Mouse (Mus musculus) CH12.LX (cell line): ENCODE measurements at regions not wholly inside any gene's neighbourhood (a gene's known extent, or its start where the extent isn't known, plus 50 kb on each side); places are given as distances from the start of the nearest gene placed in this dataset.

Source experiments
- DNase-seq: peaks from one replicate; pipeline ENCODE4 v3.0.0-alpha.2; 2013; ENCODE audit errors: extremely low read depth
- H3K27ac ChIP-seq: 2 replicates; pipeline ENCODE4 v1.5.1; 2012; ENCODE audit warnings: low read depth, mild to moderate bottlenecking, control low read depth, moderate library complexity; ENCODE audit not compliant: insufficient read depth
- H3K27me3 ChIP-seq: replicated peaks from 2 replicates; pipeline ENCODE3; 2012; ENCODE audit warnings: inconsistent platforms
- H3K36me3 ChIP-seq, 2 experiments: replicated peaks in 1 of 2; 2 replicates each; pipeline versions ENCODE3 to v1.6.1; 2012; ENCODE audit warnings: inconsistent platforms in 1 of 2, low read length in 1 of 2, mild to moderate bottlenecking in 1 of 2, mixed read lengths in 1 of 2, moderate library complexity in 1 of 2; ENCODE audit not compliant: control insufficient read depth in 1 of 2, insufficient read depth in 1 of 2
- H3K4me1 ChIP-seq, 2 experiments: 2 replicates each; pipeline ENCODE4 v1.6.1; 2012; ENCODE audit warnings: inconsistent platforms in 1 of 2, moderate library complexity in 1 of 2; ENCODE audit not compliant: insufficient read depth in 2 of 2, control insufficient read depth in 1 of 2
- H3K4me2 ChIP-seq: 2 replicates; pipeline ENCODE4 v1.6.1; 2012; ENCODE audit warnings: low read depth, mild to moderate bottlenecking, control low read depth; ENCODE audit not compliant: poor library complexity, insufficient read depth, severe bottlenecking
- H3K4me3 ChIP-seq, 3 experiments: fragments of 150-350 bp in 1 of 3; sonication (generic) in 1 of 3; replicated peaks in 1 of 3; 2 replicates each; pipeline versions ENCODE3 to v1.5.1; 2011 to 2012; ENCODE audit warnings: low read depth in 2 of 3, low read length in 2 of 3, mild to moderate bottlenecking in 2 of 3, moderate library complexity in 2 of 3, control low read depth in 1 of 3, improper control_type of control experiment in 1 of 3, inconsistent platforms in 1 of 3, mixed read lengths in 1 of 3; ENCODE audit not compliant: poor library complexity in 1 of 3
- H3K79me2 ChIP-seq: replicated peaks from 2 replicates; pipeline ENCODE4 v1.6.1; 2012; ENCODE audit warnings: mild to moderate bottlenecking, moderate library complexity; ENCODE audit not compliant: control insufficient read depth, poor library complexity, insufficient read depth, severe bottlenecking; ENCODE audit errors: extremely low read depth
- H3K9ac ChIP-seq: 2 replicates; pipeline ENCODE4 v1.6.1; 2012; ENCODE audit warnings: low read depth, mild to moderate bottlenecking, control low read depth, moderate library complexity; ENCODE audit not compliant: insufficient read depth
- H3K9me3 ChIP-seq: replicated peaks from 2 replicates; pipeline ENCODE3; 2012; ENCODE audit warnings: low read length, inconsistent platforms, mixed read lengths
- BHLHE40 ChIP-seq: IDR thresholded peaks from 2 replicates; pipeline ENCODE4 v1.6.1; 2011; ENCODE audit warnings: mild to moderate bottlenecking, low read depth, low read length, improper control_type of control experiment
- CHD1 ChIP-seq: IDR thresholded peaks from 2 replicates; pipeline ENCODE4 v1.6.1; 2012; ENCODE audit warnings: low read depth, low read length, improper control_type of control experiment, inconsistent platforms
- CTCF ChIP-seq, 2 experiments: IDR thresholded peaks in 1 of 2; conservative IDR thresholded peaks in 1 of 2; 2 replicates each; pipeline ENCODE4 v1.5.1; 2011 to 2012; ENCODE audit warnings: low read depth in 2 of 2, low read length in 2 of 2, improper control_type of control experiment in 1 of 2, inconsistent platforms in 1 of 2, mild to moderate bottlenecking in 1 of 2, moderate library complexity in 1 of 2
- E2F4 ChIP-seq: IDR thresholded peaks from 2 replicates; pipeline ENCODE4 v1.6.1; 2011; ENCODE audit warnings: low read depth, low read length, improper control_type of control experiment; ENCODE audit not compliant: insufficient replicate concordance
- ELF1 ChIP-seq: IDR thresholded peaks from 2 replicates; pipeline ENCODE4 v1.6.1; 2014; ENCODE audit warnings: low read depth, mild to moderate bottlenecking, inconsistent platforms, low read length, improper control_type of control experiment
- EP300 ChIP-seq: IDR thresholded peaks from 2 replicates; pipeline ENCODE4 v1.6.1; 2011; ENCODE audit warnings: low read length, improper control_type of control experiment
- ETS1 ChIP-seq: conservative IDR thresholded peaks from 2 replicates; pipeline ENCODE4 v1.6.1; 2012; ENCODE audit warnings: low read depth, mild to moderate bottlenecking, inconsistent platforms, low read length, improper control_type of control experiment, moderate library complexity
- GABPA ChIP-seq: IDR thresholded peaks from 2 replicates; pipeline ENCODE4 v1.6.1; 2012; ENCODE audit warnings: low read depth, low read length, improper control_type of control experiment, inconsistent platforms; ENCODE audit not compliant: insufficient replicate concordance
- HCFC1 ChIP-seq: IDR thresholded peaks from 2 replicates; pipeline ENCODE4 v1.6.1; 2012; ENCODE audit warnings: low read depth, mild to moderate bottlenecking, inconsistent platforms, low read length, improper control_type of control experiment
- IRF4 ChIP-seq: IDR thresholded peaks from 2 replicates; pipeline ENCODE4 v1.6.1; 2014; ENCODE audit warnings: low read depth, mild to moderate bottlenecking, inconsistent platforms, low read length, improper control_type of control experiment
- JUND ChIP-seq: conservative IDR thresholded peaks from 2 replicates; pipeline ENCODE4 v1.6.1; 2011; ENCODE audit warnings: low read depth, low read length, improper control_type of control experiment
- MAFK ChIP-seq: IDR thresholded peaks from 2 replicates; pipeline ENCODE4 v1.6.1; 2011; ENCODE audit warnings: low read length, improper control_type of control experiment; ENCODE audit not compliant: insufficient replicate concordance
- MAX ChIP-seq: IDR thresholded peaks from 2 replicates; pipeline ENCODE4 v1.6.1; 2011; ENCODE audit warnings: low read length, improper control_type of control experiment
- MXI1 ChIP-seq: IDR thresholded peaks from 2 replicates; pipeline ENCODE4 v1.6.1; 2011; ENCODE audit warnings: mild to moderate bottlenecking, low read depth, low read length, improper control_type of control experiment
- NRF1 ChIP-seq: IDR thresholded peaks from 2 replicates; pipeline ENCODE4 v1.6.1; 2014; ENCODE audit warnings: low read depth, mild to moderate bottlenecking, inconsistent platforms, low read length, improper control_type of control experiment, moderate library complexity
- POLR2A ChIP-seq: IDR thresholded peaks from 2 replicates; pipeline ENCODE4 v1.6.1; 2011; ENCODE audit warnings: low read depth, mild to moderate bottlenecking, improper control_type of control experiment, low read length
- RAD21 ChIP-seq: IDR thresholded peaks from 2 replicates; pipeline ENCODE4 v1.6.1; 2011; ENCODE audit warnings: low read depth, mild to moderate bottlenecking, low read length, improper control_type of control experiment, moderate library complexity
- RCOR1 ChIP-seq: conservative IDR thresholded peaks from 2 replicates; pipeline ENCODE4 v1.6.1; 2012; ENCODE audit warnings: low read depth, mild to moderate bottlenecking, inconsistent platforms, low read length, improper control_type of control experiment
- SIN3A ChIP-seq: IDR thresholded peaks from 2 replicates; pipeline ENCODE4 v1.6.1; 2012; ENCODE audit warnings: low read length, improper control_type of control experiment, inconsistent platforms
- SMC3 ChIP-seq: IDR thresholded peaks from 2 replicates; pipeline ENCODE4 v1.6.1; 2011; ENCODE audit warnings: low read depth, low read length, improper control_type of control experiment
- TCF12 ChIP-seq: IDR thresholded peaks from 2 replicates; pipeline ENCODE4 v1.6.1; 2014; ENCODE audit warnings: low read depth, mild to moderate bottlenecking, inconsistent platforms, low read length, improper control_type of control experiment
- ZC3H11A ChIP-seq: IDR thresholded peaks from 2 replicates; pipeline ENCODE4 v1.6.1; 2012; ENCODE audit warnings: low read depth, mild to moderate bottlenecking, inconsistent platforms, low read length, improper control_type of control experiment
- ZMIZ1 ChIP-seq: IDR thresholded peaks from 2 replicates; pipeline ENCODE4 v1.6.1; 2012; ENCODE audit warnings: low read depth, mild to moderate bottlenecking, inconsistent platforms, low read length, improper control_type of control experiment
- dilution Hi-C: fragments of 300-500 bp; cut with MboI; formaldehyde crosslinking; loops from 2 replicates; pipeline ENCODE4 v1.14.3; 2020; ENCODE audit warnings: low sequenced_read_pairs; ENCODE audit not compliant: extremely low pct_unique_long_range_greater_than_20kb, extremely low pct_ligation_motif_present
- in situ Hi-C: fragments of 300-500 bp; cut with MboI; formaldehyde crosslinking; loops from 3 replicates; pipeline ENCODE4 v1.14.3; 2019; ENCODE audit warnings: low sequenced_read_pairs, low pct_ligation_motif_present, low pct_unique_long_range_greater_than_20kb, mixed read lengths

GRCm38 (mm10) chr15:7463444-7464350, 65.5 kb upstream of the Egflam start:
- peaks cover 5 to 26% of the 10 kb centered on the region in 2 experiments; a peak in 2 of 4 replicates for H3K4me1 ChIP-seq
- H3K9ac ChIP-seq, result no peak overlapping the region
- in situ Hi-C loops, result loop anchor here (25.0 kb wide), 2 partner anchors 349 to 574 kb away; partner anchors contain the start of gene Gdnf
- no peak overlapping the region for H3K27ac ChIP-seq
- dilution Hi-C loops, result no loop called here
- no peaks in the 10 kb centered on the region for H3K79me2 ChIP-seq
- no peak overlapping the region for H3K4me3 ChIP-seq
- no peaks in the 10 kb centered on the region for H3K9me3 ChIP-seq
- peak; percentile 57 for DNase-seq
- TF ChIP-seq MAFK (no peak), RCOR1 (no peak), MAX (no peak), NRF1 (no peak), ZC3H11A (no peak), CTCF (conservative IDR thresholded peaks at IDR 0.05 in 1 of 2, IDR thresholded peaks at IDR 0.05 in 1 of 2; ENCODE audit: low read depth in 2 of 2, low read length in 2 of 2) (no peak), JUND (no peak), GABPA (no peak), TCF12 (no peak), ELF1 (no peak), POLR2A (no peak)
- H3K27me3 ChIP-seq, result no peaks in the 10 kb centered on the region
- H3K4me2 ChIP-seq, result no peak overlapping the region
- no peaks in the 10 kb centered on the region for H3K36me3 ChIP-seq

GRCm38 (mm10) chr15:7480211-7480610, 82.0 kb upstream of the Egflam start:
- no peaks in the 10 kb centered on the region for H3K9me3 ChIP-seq
- H3K27ac ChIP-seq, result no peak overlapping the region
- no peaks in the 10 kb centered on the region for H3K27me3 ChIP-seq
- H3K4me3 ChIP-seq, result no peak overlapping the region
- no peak overlapping the region for H3K4me2 ChIP-seq
- TF ChIP-seq HCFC1 (no peak), SMC3 (no peak), E2F4 (no peak), BHLHE40 (no peak), RAD21 (no peak), ETS1 (no peak), MXI1 (no peak), EP300 (no peak), GABPA (no peak), ZMIZ1 (no peak), CHD1 (no peak), MAFK (no peak), SIN3A (no peak), IRF4 (no peak)
- H3K4me1 ChIP-seq, result no peaks in the 10 kb centered on the region
- no peak for DNase-seq
- H3K79me2 ChIP-seq, result no peaks in the 10 kb centered on the region
- H3K9ac ChIP-seq, result no peak overlapping the region
- no peaks in the 10 kb centered on the region for H3K36me3 ChIP-seq
- in situ Hi-C loops (no loop called here), dilution Hi-C loops (no loop called here)
